Mouse (Mus musculus) heart, postnatal 14 days (tissue): ENCODE data around the gene Klf13. TPM values are rescaled to one million over a fixed set of nuclear protein-coding genes. Genes with fewer than 3 reads are reported as not detected.
A peak's percentile ranks its signal among the peaks of the same experiment; 100 is the strongest.

Source experiments
- DNase-seq, 2 experiments: peaks; one replicate each; pipeline ENCODE4 v3.0.0; 2021 to 2022
- intact Hi-C: fragments of 180-260 bp; cut with DNase I; formaldehyde crosslinking; loops from one replicate; pipeline ENCODE4 v1.15.1; 2025
- long read RNA-seq, 2 experiments: library from polyadenylated mRNA; stranded (forward); transcript quantifications; one replicate each; pipeline ENCODE4 v2.0.0; 2021
- total RNA-seq, 2 experiments: library from RNA; stranded (reverse); gene quantifications; 2 replicates each; pipeline ENCODE4 v1.2.3; 2021

The Klf13 gene
- 10 to 100 TPM; 93.5 to 97.3 TPM for total RNA-seq
- long read RNA-seq, experiment 1, full-length matches to known transcripts = 13 of 34 reads
- long read RNA-seq, experiment 1, partial matches to known transcripts = 0 of 34 reads
- long read RNA-seq, experiment 1, other reads (novel, unspliced or antisense) = 21 of 34 reads
- long read RNA-seq, experiment 2, full-length matches to known transcripts = 16 of 24 reads
- long read RNA-seq, experiment 2, partial matches to known transcripts = 1 of 24 reads
- long read RNA-seq, experiment 2, other reads (novel, unspliced or antisense) = 7 of 24 reads

DNA sequence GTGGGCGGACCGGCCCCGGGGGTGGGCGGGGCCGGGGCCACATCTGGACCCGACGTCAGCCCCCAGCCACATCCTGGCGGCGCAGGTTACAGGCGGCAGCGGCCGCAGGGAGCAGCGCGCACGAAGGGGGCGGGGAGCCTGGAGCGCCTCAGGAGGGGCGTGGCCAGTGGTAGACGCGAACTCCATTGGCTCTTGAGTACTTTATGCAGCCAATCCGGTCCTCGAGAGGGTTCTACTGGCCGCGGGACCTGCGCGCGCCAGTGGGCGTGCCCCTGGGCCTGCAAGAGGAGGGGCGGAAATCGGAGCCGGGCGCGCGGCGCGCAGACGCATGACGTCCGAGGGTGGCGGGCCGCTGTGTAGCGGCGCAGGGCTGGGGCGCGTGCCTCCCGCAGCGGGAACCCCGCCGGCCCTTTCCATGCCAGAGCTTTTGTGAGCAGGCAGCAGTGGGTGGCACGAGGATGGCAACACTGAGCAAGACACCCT lies at the start of gene Klf13:
Gene Klf13 (minus strand): TSS at position 2 of the 483 bp plus-strand sequence.
- DNase-seq = peak; percentile 97 to 98
- intact Hi-C loops = loop anchor here (10.0 kb wide), 1 partner anchor 216 kb away; the partner anchor contains the start of gene Trpm1

DNA sequence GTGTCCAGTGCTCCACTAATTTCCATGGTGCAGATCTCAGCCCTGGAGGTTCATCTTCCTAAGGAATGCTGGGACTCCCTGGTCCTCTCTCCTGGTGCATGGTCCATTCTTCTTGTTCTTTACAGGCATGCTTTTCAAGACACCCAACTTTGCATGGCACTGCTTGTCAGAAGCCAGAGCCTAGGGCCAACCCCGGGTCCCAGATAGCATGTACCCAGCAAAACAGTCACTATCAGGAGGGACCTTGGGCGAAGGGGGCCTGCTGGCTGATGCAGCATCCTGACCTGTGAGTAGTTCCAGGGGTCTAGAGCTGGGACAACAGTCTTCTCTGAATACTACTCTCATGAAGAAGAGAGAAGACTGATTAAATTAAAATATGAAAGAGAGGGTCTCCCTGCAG lies 49.7 kb upstream of the Klf13 start:
- intact Hi-C loops = no loop called here
- no peak for DNase-seq

DNA sequence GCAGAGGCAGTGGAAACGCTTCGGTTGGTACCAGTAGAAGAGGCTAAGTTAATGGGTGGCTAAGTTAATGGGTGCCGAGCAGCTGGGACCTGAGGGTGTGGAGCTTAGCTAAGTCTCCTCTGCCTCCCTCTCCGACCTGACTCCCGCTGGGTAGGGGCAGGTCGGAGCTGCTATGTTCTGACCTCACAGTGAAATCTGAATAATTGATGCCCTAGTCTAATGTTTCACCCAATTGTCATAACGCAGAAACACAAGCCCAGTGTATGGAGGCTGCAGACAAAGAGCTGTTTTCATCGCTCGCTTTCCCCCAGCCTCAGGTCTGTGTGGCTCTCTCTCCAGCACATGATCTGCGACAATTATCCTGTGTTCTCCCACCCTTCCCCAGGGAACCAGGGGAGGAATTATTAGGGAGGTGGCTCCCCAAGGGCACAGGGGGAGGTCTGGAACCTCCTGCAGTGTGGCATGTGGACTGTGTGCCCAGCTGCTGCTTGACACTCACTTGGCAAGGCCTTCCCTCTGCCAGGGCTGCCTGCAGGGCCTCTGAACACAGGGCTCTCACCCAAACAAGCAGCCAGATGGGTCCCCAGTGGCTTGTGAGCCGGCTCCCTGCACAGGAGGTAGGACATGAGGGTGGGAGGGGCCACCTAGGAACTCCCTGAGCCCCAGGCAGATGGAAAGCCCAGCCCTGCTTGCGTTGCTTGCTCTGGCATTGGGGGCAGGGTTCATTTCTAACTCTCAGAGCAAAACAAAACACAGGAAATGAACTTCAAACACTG lies 47.9 kb upstream of the Klf13 start:
- DNase-seq = peak in 1 of 2 experiments; percentile 18
- intact Hi-C loops = no loop called here

DNA sequence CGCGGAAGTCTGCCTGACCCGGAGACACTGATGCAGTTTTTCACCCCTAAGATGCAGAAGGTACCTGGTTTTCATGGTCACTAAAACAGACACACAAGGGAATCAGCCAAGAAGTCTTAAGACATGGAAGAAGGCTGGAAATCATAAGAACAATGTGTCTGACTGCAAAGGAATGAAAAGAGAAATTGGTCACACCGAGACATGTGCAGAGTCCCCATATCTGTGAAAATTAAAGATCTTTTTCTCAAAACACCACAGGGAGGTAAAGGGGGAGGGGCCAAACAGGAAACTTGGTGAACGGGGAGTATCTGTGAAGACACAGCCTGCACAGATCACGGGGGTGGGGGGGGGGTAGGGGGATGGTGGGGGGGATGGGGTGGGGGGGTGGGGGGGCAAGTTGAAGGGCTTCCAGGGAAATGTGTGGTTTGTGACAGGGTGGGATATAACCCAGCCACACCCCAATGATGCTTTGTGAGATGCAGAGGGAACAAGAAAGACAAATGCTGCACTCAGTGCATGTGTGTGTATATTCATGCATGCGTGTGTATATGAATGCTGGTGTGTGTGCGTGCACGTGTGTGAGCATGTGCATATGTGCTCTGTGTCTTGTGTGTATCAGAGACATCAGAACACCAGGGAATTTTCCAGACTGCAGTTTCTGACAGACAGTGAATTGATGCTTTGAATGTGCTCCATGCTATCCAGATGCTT lies 47.1 kb upstream of the Klf13 start:
- intact Hi-C loops = no loop called here
- no peak for DNase-seq

DNA sequence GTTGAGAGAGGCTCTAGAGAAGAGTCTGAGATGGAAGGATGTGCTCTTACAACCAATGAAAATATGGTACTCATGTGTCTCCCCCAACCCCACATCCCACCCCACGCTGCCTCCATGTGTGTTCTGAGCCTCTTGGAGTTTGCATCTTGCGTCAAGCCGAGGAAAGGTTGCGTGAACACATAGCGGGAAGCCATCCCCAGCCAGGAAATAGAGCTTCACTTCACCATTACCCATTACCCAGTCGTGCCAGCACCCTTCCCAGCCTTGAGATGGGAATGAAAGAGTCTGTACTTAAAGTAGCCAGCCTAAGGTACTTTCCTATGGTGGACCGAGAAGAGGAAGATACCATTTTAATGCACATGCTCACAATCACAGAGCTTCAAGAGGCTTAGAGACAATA lies 46.6 kb upstream of the Klf13 start:
- no peak for DNase-seq
- intact Hi-C loops = no loop called here

DNA sequence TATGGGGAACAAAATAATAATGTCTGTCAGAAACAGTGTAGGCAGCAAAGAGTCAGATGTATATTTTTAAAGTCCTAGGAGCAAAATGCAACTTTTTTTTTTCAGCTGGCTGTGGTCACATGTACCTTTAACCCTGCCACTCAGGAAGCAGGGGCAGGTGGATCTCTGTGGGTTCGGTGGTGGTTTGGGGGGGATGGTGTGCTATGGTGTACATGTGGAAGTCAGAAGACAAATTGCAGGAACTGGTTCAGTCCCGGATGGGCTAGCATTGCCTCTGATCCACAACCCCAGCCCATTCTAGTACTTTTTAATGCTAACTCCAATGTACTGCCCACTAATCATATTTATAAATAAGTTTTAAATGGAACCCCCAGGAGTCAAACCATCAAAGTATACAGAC lies 45.6 kb upstream of the Klf13 start:
- DNase-seq = no peak
- intact Hi-C loops = no loop called here

DNA sequence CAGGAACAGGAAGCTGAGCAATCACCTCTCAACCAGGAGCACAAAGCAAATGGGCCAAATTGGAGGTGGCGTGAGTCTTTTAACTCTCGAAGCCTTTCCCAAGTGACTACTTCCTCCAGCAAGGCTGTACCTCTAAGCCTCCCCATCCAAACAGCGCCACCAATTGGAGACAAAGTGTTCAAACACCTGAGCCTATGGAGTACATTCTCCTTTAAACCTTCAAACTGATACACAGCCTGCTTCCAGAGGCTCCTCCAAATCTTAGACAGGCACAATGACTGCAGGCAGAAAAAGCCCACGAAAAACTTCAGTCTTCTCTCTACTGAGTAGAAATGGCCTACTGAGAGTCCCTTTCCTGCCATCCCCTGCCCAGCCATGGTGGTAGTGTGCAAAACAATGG lies 38.9 kb upstream of the Klf13 start:
- DNase-seq = no peak
- intact Hi-C loops = no loop called here

DNA sequence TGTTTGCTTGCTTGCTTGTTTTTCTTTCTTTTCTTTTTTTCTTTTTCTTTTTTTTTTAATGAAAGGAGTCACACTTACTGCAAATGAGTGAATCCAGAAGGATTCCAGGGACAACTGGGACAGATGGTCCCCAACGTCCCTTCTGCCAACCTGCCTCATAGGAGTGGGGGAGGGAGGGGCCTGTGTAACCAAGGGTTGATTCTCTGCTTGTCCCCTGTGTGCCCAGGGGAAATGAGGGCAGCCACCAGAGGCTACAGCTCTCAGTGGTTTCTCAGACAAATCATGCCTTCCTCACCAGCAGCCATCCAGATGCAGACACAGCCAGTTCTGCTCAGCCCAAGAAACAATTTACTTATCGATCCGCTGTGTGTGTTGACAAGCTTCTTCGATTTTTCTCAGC lies 32.3 kb upstream of the Klf13 start:
- no peak for DNase-seq
- intact Hi-C loops = no loop called here

DNA sequence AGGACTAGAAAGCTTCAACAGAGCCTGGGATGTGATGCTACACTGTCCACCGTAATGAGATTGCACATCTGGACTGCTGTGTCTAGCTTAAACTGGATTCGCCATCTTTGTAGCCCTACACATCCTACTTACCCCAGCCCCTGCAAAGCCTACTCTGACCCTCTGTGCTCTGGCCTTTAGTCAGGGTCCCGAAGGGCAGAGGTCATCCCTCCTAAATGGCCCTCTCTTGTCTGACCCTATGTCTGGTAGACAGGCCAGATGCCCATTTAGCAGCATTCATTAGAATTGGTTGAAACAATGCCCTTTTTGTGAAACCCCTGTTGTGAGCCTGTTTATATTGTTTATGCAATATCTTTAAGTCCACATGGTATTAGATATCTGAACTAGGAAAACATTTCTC lies 31.2 kb upstream of the Klf13 start:
- intact Hi-C loops = loop anchor here (5.0 kb wide), 1 partner anchor 52 kb away; no protein-coding TSS in a partner anchor
- no peak for DNase-seq

DNA sequence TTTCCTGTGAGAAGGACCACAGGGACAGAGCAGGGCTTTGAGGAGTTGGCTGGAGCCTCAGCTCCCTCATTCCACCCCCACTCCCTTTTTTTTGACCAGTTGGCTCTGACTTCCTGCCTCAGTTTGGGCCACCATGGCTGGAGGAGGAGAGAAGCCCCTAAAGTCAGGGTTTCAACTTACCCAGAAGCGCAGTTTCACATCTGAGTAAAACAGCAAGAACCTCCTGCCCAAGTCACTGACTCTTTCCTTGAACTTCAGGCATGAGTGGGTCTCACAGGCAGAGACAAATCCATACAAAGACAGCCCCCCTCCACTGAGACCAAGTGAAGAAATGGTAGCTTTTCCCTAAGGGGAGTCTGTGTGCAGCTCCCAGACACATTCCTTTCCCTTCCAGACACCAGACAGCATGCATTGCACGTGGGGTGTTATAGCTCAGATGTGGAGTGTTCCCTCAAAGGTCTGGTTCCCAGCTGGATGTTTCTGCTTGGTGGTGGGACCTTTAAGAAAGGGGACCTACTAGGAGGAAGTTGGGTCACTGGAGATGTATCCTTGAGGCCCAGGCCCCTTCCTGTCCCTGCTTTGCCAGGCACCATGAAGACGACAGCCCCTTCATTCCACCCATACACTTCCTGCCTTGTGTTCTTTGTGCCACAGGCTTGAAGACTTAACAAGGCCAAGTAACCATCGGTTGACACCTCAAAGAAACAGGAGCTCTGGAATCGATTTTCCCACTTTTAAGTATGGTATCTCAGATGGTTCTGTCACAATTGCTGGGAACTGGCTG lies 27.1 kb upstream of the Klf13 start:
- intact Hi-C loops = loop anchor here (5.0 kb wide), 1 partner anchor 56 kb away; no protein-coding TSS in a partner anchor

DNA sequence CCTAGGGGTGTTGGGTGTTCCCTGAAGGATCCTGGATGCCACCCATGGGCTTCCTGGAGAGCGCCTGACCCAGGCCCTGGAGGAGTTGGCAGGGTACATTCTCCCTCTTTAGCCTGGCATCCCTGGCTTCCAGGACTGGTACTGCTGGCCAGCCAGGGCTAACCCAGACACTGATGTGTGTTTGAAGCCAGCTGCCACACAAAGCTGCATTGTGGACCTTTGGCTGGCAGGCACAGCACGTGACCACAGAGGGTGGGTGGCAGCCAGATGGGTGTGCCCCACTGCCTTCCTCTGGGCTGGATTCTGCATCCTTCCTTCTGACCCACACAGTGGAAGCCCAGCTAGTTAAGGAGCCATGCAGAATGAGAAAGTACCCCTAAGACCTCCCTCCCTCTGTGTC lies 26.4 kb upstream of the Klf13 start:
- peak; percentile 62 to 73 for DNase-seq
- intact Hi-C loops = loop anchor here (5.0 kb wide), 1 partner anchor 57 kb away; no protein-coding TSS in a partner anchor

More for the DNA sequence above, 27.1 kb upstream of the Klf13 start:
- no peak for DNase-seq

DNA sequence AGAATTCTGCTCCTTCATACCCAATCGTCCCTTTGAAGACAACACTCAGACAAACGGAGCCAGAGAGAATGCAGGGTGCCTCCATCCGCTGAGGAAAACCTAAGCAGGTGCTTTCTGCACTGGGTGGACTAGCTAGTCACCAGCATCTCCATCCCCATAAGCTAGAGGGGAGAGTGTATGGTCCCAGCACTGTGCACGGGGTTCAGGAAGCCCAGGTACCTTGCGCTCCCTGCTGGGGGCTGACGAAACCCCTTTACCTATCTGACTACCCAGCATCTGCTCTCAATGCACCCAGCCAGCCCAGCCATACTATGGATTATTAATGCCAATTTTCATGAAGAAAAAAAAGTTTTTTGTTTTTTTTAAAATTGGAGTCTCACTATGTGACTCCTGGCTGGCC lies 25.4 kb upstream of the Klf13 start:
- intact Hi-C loops = no loop called here
- no peak for DNase-seq

DNA sequence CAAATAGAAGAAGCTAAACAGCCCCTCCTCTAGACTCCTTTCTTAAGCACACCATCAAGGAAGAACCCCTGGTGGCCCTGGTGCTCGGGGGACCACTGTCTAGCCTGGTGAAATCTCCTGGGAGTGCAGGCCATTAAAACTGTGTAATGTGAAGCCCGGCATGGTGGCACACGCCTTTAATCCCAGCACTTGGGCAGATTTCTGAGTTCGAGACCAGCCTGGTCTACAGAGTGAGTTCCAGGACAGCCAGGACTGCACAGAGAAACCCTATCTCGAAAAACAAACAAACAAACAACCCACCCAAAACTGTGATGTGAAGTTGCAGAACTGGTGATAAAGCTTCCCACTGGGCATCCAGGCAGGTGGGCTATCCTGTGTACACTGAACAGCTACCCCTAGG lies 24.9 kb upstream of the Klf13 start:
- intact Hi-C loops = no loop called here
- DNase-seq = no peak

DNA sequence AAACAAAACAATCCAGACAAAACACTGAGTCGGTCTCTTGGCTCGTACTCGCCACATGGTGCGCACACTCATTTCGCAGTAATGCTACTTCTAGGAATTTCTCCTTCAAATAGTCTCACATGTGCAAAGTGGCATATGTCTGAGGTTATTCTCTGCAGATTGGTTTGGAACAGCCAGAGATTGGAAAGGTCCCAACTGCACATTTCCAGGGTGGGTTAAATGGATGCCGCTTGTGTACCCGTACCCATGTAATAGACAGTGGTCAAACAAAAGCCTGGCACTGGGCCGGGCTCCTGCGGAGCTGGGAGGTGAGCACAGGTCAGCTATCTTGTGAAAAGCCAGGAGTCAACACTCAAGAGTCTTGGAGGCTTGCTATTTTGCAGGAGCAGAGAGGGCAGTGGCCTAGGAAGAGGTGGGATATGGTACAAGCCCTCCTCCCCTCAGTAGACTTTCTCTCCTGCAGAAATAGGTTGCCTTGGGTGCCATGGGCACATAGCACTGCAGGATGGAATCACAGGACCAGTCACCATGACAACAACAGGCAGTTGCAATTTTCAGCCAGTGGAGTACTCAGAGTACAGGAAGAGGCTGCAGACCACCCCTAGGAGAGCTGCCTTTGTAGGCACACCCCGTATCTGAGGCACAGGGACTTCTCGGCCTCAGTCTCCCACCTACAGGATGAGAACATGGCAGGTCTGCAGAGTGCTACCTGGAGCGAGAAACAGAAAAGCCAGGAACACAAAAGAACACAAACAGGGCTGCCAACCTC lies 19.3 kb upstream of the Klf13 start:
- intact Hi-C loops = no loop called here

DNA sequence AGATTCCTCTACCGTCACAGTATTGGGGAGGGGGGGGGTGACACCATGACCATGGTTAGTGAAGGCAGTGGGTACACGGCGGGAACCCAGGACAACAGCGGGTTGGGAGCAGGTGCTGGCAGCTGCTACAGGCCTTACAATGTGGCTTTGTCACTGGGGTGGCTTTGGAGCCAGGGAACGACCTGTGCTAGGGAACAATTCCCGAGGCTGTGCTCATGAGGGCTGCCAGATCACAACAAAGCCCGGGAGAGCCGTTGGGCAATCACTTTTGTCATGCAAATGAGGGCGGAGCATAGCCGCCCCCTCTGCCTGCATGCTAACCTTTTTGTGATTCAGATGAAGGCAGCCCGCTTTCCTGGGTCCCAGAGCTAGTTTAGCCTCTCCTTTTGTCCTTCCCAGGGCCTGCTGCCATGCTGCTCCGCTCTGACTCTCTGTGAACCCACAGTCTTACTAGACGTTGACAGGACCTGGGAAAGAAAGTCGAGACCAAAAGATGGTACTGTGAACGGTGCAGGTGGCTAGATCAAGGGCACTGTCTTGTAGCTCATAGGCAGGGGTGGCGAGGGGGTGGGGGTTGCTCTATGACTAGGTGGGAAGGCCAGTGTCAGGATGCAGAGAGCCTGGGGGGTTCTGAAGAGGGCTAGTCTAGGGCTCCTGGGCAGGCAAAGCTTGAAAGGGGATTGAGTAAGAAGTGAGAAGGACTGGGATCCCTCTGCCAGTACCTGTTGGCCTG lies 18.4 kb upstream of the Klf13 start:
- intact Hi-C loops = no loop called here
- peak in 1 of 2 experiments; percentile 9 for DNase-seq

More for the DNA sequence above, 19.3 kb upstream of the Klf13 start:
- no peak for DNase-seq

DNA sequence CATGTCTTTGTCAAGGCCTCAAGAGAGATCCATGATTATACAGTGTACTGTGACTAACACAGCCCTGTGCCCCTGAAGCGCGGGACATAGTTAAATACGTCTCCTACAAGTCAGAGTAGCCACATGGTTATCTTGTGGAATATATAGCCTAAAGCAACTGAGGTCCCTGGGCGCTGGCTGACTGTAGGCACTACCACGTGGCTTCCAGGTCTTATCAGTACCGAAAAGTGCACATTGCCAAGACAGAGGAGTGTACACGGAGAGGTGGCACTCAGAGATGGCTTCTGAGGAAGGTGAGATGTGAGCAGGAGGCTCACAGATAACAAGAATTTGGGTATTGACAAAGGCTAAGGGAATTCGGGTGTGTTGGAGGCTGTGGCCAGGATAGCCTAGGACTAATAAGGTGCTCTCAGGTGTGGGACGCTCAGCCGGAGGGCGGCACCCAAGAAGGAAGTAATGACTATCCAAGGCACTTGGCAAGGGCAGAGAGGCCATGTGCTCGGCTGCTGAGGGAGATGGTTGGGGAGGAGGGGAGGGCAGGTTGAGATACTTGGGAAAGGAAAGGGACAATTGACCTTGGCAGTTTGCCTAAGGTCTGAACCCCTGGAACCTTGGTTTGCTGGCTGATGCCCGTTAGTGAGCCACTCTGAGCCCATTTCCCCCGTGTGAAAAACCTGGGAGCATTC lies 17.6 kb upstream of the Klf13 start:
- intact Hi-C loops = no loop called here

DNA sequence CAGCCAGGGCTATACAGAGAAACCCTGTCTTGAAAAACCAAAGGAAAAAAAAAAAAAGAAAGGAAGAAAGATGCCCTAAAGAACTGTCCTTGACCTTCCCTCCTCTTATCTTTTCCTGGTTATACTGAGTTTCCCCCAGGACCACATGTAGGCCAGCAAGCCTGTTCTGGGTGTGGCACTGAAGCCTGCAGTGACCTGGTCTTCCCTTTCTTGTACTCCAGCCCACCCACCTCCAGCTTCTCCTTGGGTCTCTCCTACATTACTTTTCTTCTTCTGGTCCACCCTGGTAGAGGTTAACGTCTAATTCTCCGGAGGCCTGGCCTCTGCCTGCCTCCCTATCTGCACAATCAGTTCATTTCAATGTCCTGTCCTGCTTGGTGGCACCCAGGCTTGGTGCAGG lies 16.7 kb upstream of the Klf13 start:
- DNase-seq = no peak
- intact Hi-C loops = no loop called here

More for the DNA sequence above, 17.6 kb upstream of the Klf13 start:
- no peak for DNase-seq
